Mouse (Mus musculus) right cerebral cortex, postnatal 4 days (tissue): ENCODE measurements at regions not wholly inside any gene's neighbourhood (a gene's known extent, or its start where the extent isn't known, plus 50 kb on each side); places are given as distances from the start of the nearest gene placed in this dataset.

Source experiments
- DNase-seq: peaks from one replicate; pipeline ENCODE4 v3.0.0-alpha.2; 2022

- DNase-seq, result no peak
Observed at GRCm38 (mm10) chr4:66622650-66623394, 204.6 kb upstream of the Tlr4 start.

GRCm38 (mm10) chr4:66618811-66619440, 208.5 kb upstream of the Tlr4 start:
- no peak for DNase-seq

GRCm38 (mm10) chr4:66617743-66618736, 209.3 kb upstream of the Tlr4 start:
- DNase-seq, result no peak

- DNase-seq, result no peak
Observed at GRCm38 (mm10) chr4:66617101-66617500, 210.3 kb upstream of the Tlr4 start.

GRCm38 (mm10) chr4:66604849-66605248, 200.4 kb upstream of the Astn2 start:
- DNase-seq, result no peak

- DNase-seq, result no peak
Observed at GRCm38 (mm10) chr4:66598737-66599136, 194.3 kb upstream of the Astn2 start.

- no peak for DNase-seq
Observed at GRCm38 (mm10) chr4:66586647-66587046, 182.2 kb upstream of the Astn2 start.

GRCm38 (mm10) chr4:66586166-66586565, 181.8 kb upstream of the Astn2 start:
- no peak for DNase-seq

GRCm38 (mm10) chr4:66556936-66557335, 152.5 kb upstream of the Astn2 start:
- no peak for DNase-seq

- DNase-seq, result no peak
Observed at GRCm38 (mm10) chr4:66550306-66551104, 146.1 kb upstream of the Astn2 start.

GRCm38 (mm10) chr4:66542833-66543436, 138.5 kb upstream of the Astn2 start:
- no peak for DNase-seq

- DNase-seq, result no peak
Observed at GRCm38 (mm10) chr4:66524456-66524855, 120.0 kb upstream of the Astn2 start.

GRCm38 (mm10) chr4:66523886-66524245, 119.5 kb upstream of the Astn2 start:
- no peak for DNase-seq

GRCm38 (mm10) chr4:66523238-66523885, 119.0 kb upstream of the Astn2 start:
- DNase-seq, result peak; percentile 22

GRCm38 (mm10) chr4:66522097-66522809, 117.8 kb upstream of the Astn2 start:
- DNase-seq, result no peak

GRCm38 (mm10) chr4:66520796-66521195, 116.4 kb upstream of the Astn2 start:
- no peak for DNase-seq

- no peak for DNase-seq
Observed at GRCm38 (mm10) chr4:66515815-66516214, 111.4 kb upstream of the Astn2 start.

- DNase-seq, result no peak
Observed at GRCm38 (mm10) chr4:66483496-66483895, 79.1 kb upstream of the Astn2 start.

- peak; percentile 29 for DNase-seq
Observed at GRCm38 (mm10) chr4:66482495-66483291, 78.3 kb upstream of the Astn2 start.
